Mouse (Mus musculus) small intestine, adult 2 months (tissue): ENCODE measurements around the gene Olfr611. TPM values are rescaled to one million over a fixed set of nuclear protein-coding genes. Genes with fewer than 3 reads are reported as not detected.

ENCODE experiments used
- H3K27ac ChIP-seq: fragments of 200-500 bp; 2 replicates; pipeline ENCODE4 v1.5.1; 2012; ENCODE audit warnings: low read depth, low read length, control low read depth, inconsistent platforms; ENCODE audit not compliant: insufficient read depth
- H3K27me3 ChIP-seq: fragments of 200-500 bp; 2 replicates; pipeline ENCODE4 v1.6.1; 2012; ENCODE audit warnings: mild to moderate bottlenecking, moderate library complexity, low read length, inconsistent platforms; ENCODE audit not compliant: control insufficient read depth, insufficient read depth
- H3K36me3 ChIP-seq: fragments of 200-500 bp; 2 replicates; pipeline ENCODE4 v1.6.1; 2012; ENCODE audit warnings: mild to moderate bottlenecking, low read length, control low read depth, inconsistent platforms; ENCODE audit not compliant: control insufficient read depth, insufficient read depth
- H3K4me1 ChIP-seq: fragments of 200-500 bp; 2 replicates; pipeline ENCODE4 v1.6.1; 2012; ENCODE audit warnings: low read length, inconsistent platforms, mixed read lengths; ENCODE audit not compliant: control insufficient read depth, insufficient read depth, insufficient read length
- H3K4me3 ChIP-seq: fragments of 200-500 bp; 2 replicates; pipeline ENCODE4 v1.5.1; 2012; ENCODE audit warnings: low read depth, mild to moderate bottlenecking, control low read depth, inconsistent platforms, low read length, moderate library complexity
- CTCF ChIP-seq: fragments of 200-500 bp; IDR thresholded peaks from 2 replicates; pipeline ENCODE4 v1.5.1; 2012; ENCODE audit warnings: low read depth, mild to moderate bottlenecking, control low read depth, inconsistent platforms, low read length, moderate library complexity, mixed read lengths; ENCODE audit not compliant: insufficient replicate concordance, insufficient read length; ENCODE audit errors: extremely low read depth
- POLR2A ChIP-seq: fragments of 200-500 bp; IDR thresholded peaks from 2 replicates; pipeline ENCODE4 v1.6.1; 2012; ENCODE audit warnings: low read depth, mild to moderate bottlenecking, control low read depth, inconsistent platforms, low read length, moderate library complexity
- polyA plus RNA-seq: library from polyadenylated mRNA; depleted of rRNA; stranded (reverse); fragments of >200 nt; gene quantifications from 2 replicates; pipeline ENCODE4 v1.2.3, GENCODE M21; 2012; rRNA removed

Olfr611 gene
- polyA plus RNA-seq, 1 experiment, result not detected

DNA sequence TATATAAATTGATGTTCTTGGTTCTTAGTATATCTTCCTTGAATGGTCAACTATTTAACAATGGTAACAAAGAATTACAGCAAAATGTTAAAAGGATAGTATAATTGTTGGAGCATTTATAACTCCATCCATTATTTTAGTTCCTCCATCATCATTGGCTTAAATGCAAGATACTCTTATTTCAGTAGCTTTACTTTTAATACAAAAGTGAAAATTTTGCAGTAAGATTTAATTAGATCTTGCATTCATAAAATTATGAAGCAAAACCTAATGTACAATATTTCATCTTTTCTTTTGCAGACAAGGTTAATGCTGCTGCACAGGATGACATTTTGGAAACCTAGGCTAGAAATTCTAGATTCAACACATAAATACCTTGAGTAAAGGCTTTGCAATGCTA lies 51.1 kb downstream of the Olfr611 start, which contains the start of gene Olfr608:
Gene Olfr608 (plus strand): TSS at position 301 of the 400 bp plus-strand sequence.
- no peaks in the 10 kb centered on the region for H3K36me3 ChIP-seq
- no peaks in the 10 kb centered on the region for H3K27me3 ChIP-seq
- H3K4me3 ChIP-seq, result no peak within 1 kb of the TSS
- no peaks in the 10 kb centered on the region for H3K4me1 ChIP-seq
- TF ChIP-seq CTCF (no peak), POLR2A (no peak)
- no peak within 1 kb of the TSS for H3K27ac ChIP-seq

Other genes with a start within 250 kb of the Olfr611 start
- gene Olfr596, start 215.2 kb downstream of the Olfr611 start, polyA plus RNA-seq, result not detected in 2 replicates
- gene Olfr597, start 204.5 kb downstream of the Olfr611 start, polyA plus RNA-seq, result not detected in 2 replicates
- gene Olfr598, start 197.3 kb downstream of the Olfr611 start, polyA plus RNA-seq, result not detected in 2 replicates
- not detected in 2 replicates for gene Olfr599, start 184.9 kb downstream of the Olfr611 start, polyA plus RNA-seq
- gene Olfr600, start 171.2 kb downstream of the Olfr611 start, polyA plus RNA-seq, result not detected in 2 replicates
- not detected in 2 replicates for gene Olfr601, start 158.2 kb downstream of the Olfr611 start, polyA plus RNA-seq
- gene Olfr603, start 134.7 kb downstream of the Olfr611 start, polyA plus RNA-seq, result not detected in 2 replicates
- not detected in 2 replicates for gene Usp17lc, start 105.8 kb downstream of the Olfr611 start, polyA plus RNA-seq
- not detected in 2 replicates for gene Olfr605, start 75.4 kb downstream of the Olfr611 start, polyA plus RNA-seq
- not detected in 2 replicates for gene Olfr606, start 71.8 kb downstream of the Olfr611 start, polyA plus RNA-seq
- gene Olfr607, start 56.7 kb downstream of the Olfr611 start, polyA plus RNA-seq, result not detected in 2 replicates
- not detected in 2 replicates for gene Olfr608, start 51.0 kb downstream of the Olfr611 start, polyA plus RNA-seq
- not detected in 2 replicates for gene Olfr609, start 22.8 kb downstream of the Olfr611 start, polyA plus RNA-seq
- not detected in 2 replicates for gene Olfr610, start 8.7 kb downstream of the Olfr611 start, polyA plus RNA-seq
- not detected in 2 replicates for gene Olfr612, start 21.9 kb upstream of the Olfr611 start, polyA plus RNA-seq
- not detected in 2 replicates for gene Olfr613, start 27.2 kb upstream of the Olfr611 start, polyA plus RNA-seq
- not detected in 2 replicates for gene Olfr615, start 35.2 kb upstream of the Olfr611 start, polyA plus RNA-seq
- not detected in 2 replicates for gene Olfr616, start 48.3 kb upstream of the Olfr611 start, polyA plus RNA-seq
- not detected in 2 replicates for gene Olfr617, start 52.2 kb upstream of the Olfr611 start, polyA plus RNA-seq
- gene Olfr618, start 69.3 kb upstream of the Olfr611 start, polyA plus RNA-seq, result not detected in 2 replicates
- gene Olfr619, start 79.7 kb upstream of the Olfr611 start, polyA plus RNA-seq, result not detected in 2 replicates
- not detected in 2 replicates for gene Olfr620, start 91.7 kb upstream of the Olfr611 start, polyA plus RNA-seq
- not detected in 2 replicates for gene Olfr622, start 121.9 kb upstream of the Olfr611 start, polyA plus RNA-seq
- gene Olfr623, start 142.9 kb upstream of the Olfr611 start, polyA plus RNA-seq, result not detected in 2 replicates
- gene Olfr624, start 150.3 kb upstream of the Olfr611 start, polyA plus RNA-seq, result not detected in 2 replicates
- not detected in 2 replicates for gene Olfr625-ps1, start 161.9 kb upstream of the Olfr611 start, polyA plus RNA-seq
- not detected in 2 replicates for gene Olfr243, start 193.8 kb upstream of the Olfr611 start, polyA plus RNA-seq
- gene Olfr628, start 209.5 kb upstream of the Olfr611 start, polyA plus RNA-seq, result not detected in 2 replicates
- not detected in 2 replicates for gene Olfr629, start 224.1 kb upstream of the Olfr611 start, polyA plus RNA-seq
- not detected in 2 replicates for gene Olfr630, start 236.5 kb upstream of the Olfr611 start, polyA plus RNA-seq